In genomic region chr9:56996028-56996346, GRCm38 (mm10) we compare ENCODE assay signal across 7 mouse cellular contexts. TPM values are rescaled to one million over a fixed set of nuclear protein-coding genes. Genes with fewer than 3 reads are reported as not detected.
DNase-seq lines count a peak whose midpoint lies in the region; ATAC-seq and TF ChIP-seq lines count a peak whose summit lies in the region.

No protein-coding gene starts in this region.

- no peaks in the 10 kb centered on the region for H3K9me3 ChIP-seq in forebrain, embryonic 16.5 days (ENCODE audit: control insufficient read depth, low read length)
- H3K9me3 ChIP-seq in intestine, postnatal 0 days (ENCODE audit: control insufficient read depth) = no peaks in the 10 kb centered on the region
- no peaks in the 10 kb centered on the region for H3K9me3 ChIP-seq in liver, embryonic 15.5 days (replicated peaks)

- H3K36me3 ChIP-seq in forebrain, embryonic 16.5 days (ENCODE audit: control insufficient read depth, insufficient read depth) = no peaks in the 10 kb centered on the region
- H3K36me3 ChIP-seq in intestine, postnatal 0 days (ENCODE audit: control insufficient read depth, insufficient read depth) = no peaks in the 10 kb centered on the region
- H3K36me3 ChIP-seq in liver, embryonic 15.5 days (replicated peaks) = no peaks in the 10 kb centered on the region

- peak overlapping the region; percentile 83 for H3K4me3 ChIP-seq in forebrain, embryonic 16.5 days (replicated peaks; ENCODE audit: low read length)
- H3K4me3 ChIP-seq in intestine, postnatal 0 days (ENCODE audit: low read depth, low read length) = peak overlapping the region; percentile 78
- peak overlapping the region; percentile 72 for H3K4me3 ChIP-seq in liver, embryonic 15.5 days (replicated peaks)
- peak overlapping the region; percentile 85 for H3K4me3 ChIP-seq in olfactory bulb, adult 2 months (ENCODE audit: insufficient read depth, low read depth, low read length)

- DNase-seq in thymus, postnatal 25 days = peak; percentile 14
- no peak for DNase-seq in thymus, adult 18-20 months
- DNase-seq in c-Kit-positive CD71-negative TER-119-negative erythroid progenitor cells, embryonic 14.5 days (ENCODE audit: low read depth) = peak; percentile 12

- H3K27ac ChIP-seq in forebrain, embryonic 16.5 days (ENCODE audit: low read length) = peak overlapping the region; percentile 95
- peak overlapping the region; percentile 90; the same call in 1 of the 2 replicates for H3K27ac ChIP-seq in intestine, postnatal 0 days (ENCODE audit: low read depth, low read length)
- peak overlapping the region; percentile 81; the same call in 1 of the 2 replicates for H3K27ac ChIP-seq in liver, embryonic 15.5 days (replicated peaks)
- peak overlapping the region; percentile 70 for H3K27ac ChIP-seq in olfactory bulb, adult 2 months (ENCODE audit: insufficient read depth, low read depth, low read length)

- H3K4me1 ChIP-seq in forebrain, embryonic 16.5 days (replicated peaks; ENCODE audit: control insufficient read depth, insufficient read depth, low read length) = peaks cover 14% of the 10 kb centered on the region
- H3K4me1 ChIP-seq in intestine, postnatal 0 days (replicated peaks; ENCODE audit: control insufficient read depth, insufficient read depth, low read length) = no peaks in the 10 kb centered on the region
- peaks cover 27% of the 10 kb centered on the region for H3K4me1 ChIP-seq in liver, embryonic 15.5 days (replicated peaks)
- H3K4me1 ChIP-seq in olfactory bulb, adult 2 months (ENCODE audit: control insufficient read depth, insufficient read depth, low read length) = no peaks in the 10 kb centered on the region

- no peak for ATAC-seq in forebrain, embryonic 16.5 days
- no peak for ATAC-seq in intestine, postnatal 0 days
- no peak for ATAC-seq in liver, embryonic 15.5 days (ENCODE audit: insufficient read depth)

- no peak for TF ChIP-seq POLR2A in olfactory bulb, adult 2 months (IDR thresholded peaks at IDR 0.05; ENCODE audit: insufficient read depth, low read depth, low read length)

- 0% methylated on average over 5 of the region's 5 CpGs for WGBS in forebrain, embryonic 16.5 days
- WGBS in intestine, postnatal 0 days = 9% methylated on average over 5 of the region's 5 CpGs
- 2% methylated on average over 5 of the region's 5 CpGs for WGBS in liver, embryonic 15.5 days (ENCODE audit: insufficient replicate concordance)
- WGBS in olfactory bulb, adult 2 months = 0% methylated on average over 5 of the region's 5 CpGs

- H3K27me3 ChIP-seq in forebrain, embryonic 16.5 days (replicated peaks; ENCODE audit: control insufficient read depth, insufficient read depth, low read length) = no peaks in the 10 kb centered on the region
- H3K27me3 ChIP-seq in intestine, postnatal 0 days (replicated peaks; ENCODE audit: control insufficient read depth, insufficient read depth, low read length) = no peaks in the 10 kb centered on the region
- H3K27me3 ChIP-seq in liver, embryonic 15.5 days = peaks cover 30% of the 10 kb centered on the region

- H3K4me2 ChIP-seq in forebrain, embryonic 16.5 days (ENCODE audit: low read length) = peak overlapping the region; percentile 66
- H3K4me2 ChIP-seq in intestine, postnatal 0 days (replicated peaks; ENCODE audit: low read depth) = peak overlapping the region; percentile 92
- H3K4me2 ChIP-seq in liver, embryonic 15.5 days = peak overlapping the region; percentile 94

- TF ChIP-seq CTCF in intestine, postnatal 0 days (IDR thresholded peaks at IDR 0.05; ENCODE audit: low read depth) = no peak
- TF ChIP-seq CTCF in olfactory bulb, adult 2 months (IDR thresholded peaks at IDR 0.05; ENCODE audit: insufficient read depth, low read depth, low read length) = no peak

- peak overlapping the region; percentile 93 for H3K9ac ChIP-seq in forebrain, embryonic 16.5 days (replicated peaks; ENCODE audit: low read depth, low read length)
- peak overlapping the region; percentile 87 for H3K9ac ChIP-seq in intestine, postnatal 0 days (ENCODE audit: low read depth, low read length)
- H3K9ac ChIP-seq in liver, embryonic 15.5 days = peak overlapping the region; percentile 72

RNA-seq across cellular contexts. Expression of gene Ptpn9, which starts 1.3 kb away (rescaled TPM):
- polyA plus RNA-seq in forebrain, embryonic 16.5 days (2015; fragmentation: Nextera tagmentation; extraction: Ambion mirVana) = 24.7 and 26.9 TPM in 2 replicates
- 7.3 and 7.7 TPM in 2 replicates for polyA plus RNA-seq in intestine, postnatal 0 days (2015; fragmentation: Nextera tagmentation; extraction: Ambion mirVana)
- polyA plus RNA-seq in liver, embryonic 15.5 days (2015; fragmentation: Nextera tagmentation; extraction: Ambion mirVana) = 3.1 and 3.5 TPM in 2 replicates
- polyA plus RNA-seq in olfactory bulb, adult 2 months (2012; ENCODE audit: insufficient read depth, insufficient read length, low replicate concordance, missing spikeins) = not detected in 2 replicates

RNA-seq across cellular contexts. Expression of gene Snupn, which starts 45.3 kb away (rescaled TPM):
- polyA plus RNA-seq in forebrain, embryonic 16.5 days (2015; fragmentation: Nextera tagmentation; extraction: Ambion mirVana) = 34.0 and 35.3 TPM in 2 replicates
- 5.6 and 5.9 TPM in 2 replicates for polyA plus RNA-seq in intestine, postnatal 0 days (2015; fragmentation: Nextera tagmentation; extraction: Ambion mirVana)
- polyA plus RNA-seq in liver, embryonic 15.5 days (2015; fragmentation: Nextera tagmentation; extraction: Ambion mirVana) = 8.3 and 8.4 TPM in 2 replicates
- not detected in 2 replicates for polyA plus RNA-seq in olfactory bulb, adult 2 months (2012; ENCODE audit: insufficient read depth, insufficient read length, low replicate concordance, missing spikeins)

RNA-seq across cellular contexts. Expression of gene Imp3, which starts 58.7 kb away (rescaled TPM):
- polyA plus RNA-seq in forebrain, embryonic 16.5 days (2015; fragmentation: Nextera tagmentation; extraction: Ambion mirVana) = 79.4 and 81.1 TPM in 2 replicates
- 58.4 and 59.8 TPM in 2 replicates for polyA plus RNA-seq in intestine, postnatal 0 days (2015; fragmentation: Nextera tagmentation; extraction: Ambion mirVana)
- polyA plus RNA-seq in liver, embryonic 15.5 days (2015; fragmentation: Nextera tagmentation; extraction: Ambion mirVana) = 40.3 and 42.6 TPM in 2 replicates
- not detected in 2 replicates for polyA plus RNA-seq in olfactory bulb, adult 2 months (2012; ENCODE audit: insufficient read depth, insufficient read length, low replicate concordance, missing spikeins)

Comparison
In these comparisons a context has a peak if more than half of its experiments do, and no peak if none do; other contexts are left out.
1. DNase-seq: peak in thymus, postnatal 25 days (single experiment) and c-Kit-positive CD71-negative TER-119-negative erythroid progenitor cells, embryonic 14.5 days (single experiment); none in thymus, adult 18-20 months (0 of 2).
2. Peak in every context shown above with its lines, with median percentiles within 50 percentile points of each other: H3K27ac ChIP-seq, H3K4me2 ChIP-seq, H3K4me3 ChIP-seq and H3K9ac ChIP-seq.